Mouse (Mus musculus) liver (tissue): ENCODE results near the gene Prickle4.
A peak's percentile ranks its signal among the peaks of the same experiment; 100 is the strongest.

Source experiments
- DNase-seq: peaks from one replicate; pipeline ENCODE4 v3.0.0-alpha.2; 2020; ENCODE audit warnings: mixed read lengths

Prickle4 gene

GRCm38 (mm10) chr17:47694503-47695336, at the start of gene Prickle4:
Gene Prickle4, minus strand, starts transcription at chr17:47694736.
- DNase-seq: peak; percentile 95

GRCm38 (mm10) chr17:47744086-47744485, 49.5 kb upstream of the Prickle4 start:
- DNase-seq: no peak

- peak; percentile 74 for DNase-seq
Observed at GRCm38 (mm10) chr17:47742991-47743734, 48.6 kb upstream of the Prickle4 start.

GRCm38 (mm10) chr17:47740186-47740585, 45.6 kb upstream of the Prickle4 start:
- no peak for DNase-seq

- no peak for DNase-seq
Observed at GRCm38 (mm10) chr17:47738879-47739798, 44.6 kb upstream of the Prickle4 start.

GRCm38 (mm10) chr17:47738066-47738878, 43.7 kb upstream of the Prickle4 start:
- peak; percentile 56 for DNase-seq

GRCm38 (mm10) chr17:47737271-47738065, 42.9 kb upstream of the Prickle4 start:
- peak; percentile 82 for DNase-seq

GRCm38 (mm10) chr17:47736856-47737255, 42.3 kb upstream of the Prickle4 start, which contains the start of gene Tfeb:
Gene Tfeb, plus strand, starts transcription at chr17:47737030.
- DNase-seq: peak; percentile 94

- DNase-seq: no peak
Observed at GRCm38 (mm10) chr17:47735553-47736100, 41.1 kb upstream of the Prickle4 start.

- DNase-seq: no peak
Observed at GRCm38 (mm10) chr17:47730633-47731575, 36.4 kb upstream of the Prickle4 start.

- DNase-seq: no peak
Observed at GRCm38 (mm10) chr17:47726566-47726965, 32.0 kb upstream of the Prickle4 start, which contains the start of gene Pgc. Gene Pgc, plus strand, starts transcription at chr17:47726842.

- DNase-seq: no peak
Observed at GRCm38 (mm10) chr17:47721183-47721582, 26.6 kb upstream of the Prickle4 start.

- no peak for DNase-seq
Observed at GRCm38 (mm10) chr17:47715037-47715436, 20.5 kb upstream of the Prickle4 start.

GRCm38 (mm10) chr17:47712889-47713571, 18.5 kb upstream of the Prickle4 start:
- DNase-seq: no peak

- DNase-seq: no peak
Observed at GRCm38 (mm10) chr17:47711883-47712282, 17.3 kb upstream of the Prickle4 start.

GRCm38 (mm10) chr17:47710036-47710435, 15.5 kb upstream of the Prickle4 start:
- DNase-seq: no peak

- DNase-seq: no peak
Observed at GRCm38 (mm10) chr17:47708972-47709371, 14.4 kb upstream of the Prickle4 start.

GRCm38 (mm10) chr17:47707961-47708360, 13.4 kb upstream of the Prickle4 start:
- no peak for DNase-seq

GRCm38 (mm10) chr17:47706196-47706595, 11.7 kb upstream of the Prickle4 start:
- DNase-seq: no peak
